Mouse (Mus musculus) neural tube, embryonic 15.5 days (tissue): ENCODE data around the gene 0610009B22Rik. TPM values are rescaled to one million over a fixed set of nuclear protein-coding genes. Genes with fewer than 3 reads are reported as not detected.

Experiments
- polyA plus RNA-seq: library from polyadenylated mRNA; unstranded; fragments of >200 nt; fragmentation: Nextera tagmentation; extraction: Ambion mirVana; gene quantifications from 2 replicates; pipeline ENCODE4 v1.2.1, GENCODE M21; 2015

0610009B22Rik gene
- polyA plus RNA-seq, 1 experiment from 2014 or later, result 111 TPM

Other genes with a start within 250 kb of the 0610009B22Rik start
- 8.1 and 10.9 TPM in 2 replicates for gene Phykpl, start 104.1 kb downstream of the 0610009B22Rik start, polyA plus RNA-seq
- gene Hnrnpab, start 82.0 kb downstream of the 0610009B22Rik start, polyA plus RNA-seq, result 241 and 285 TPM in 2 replicates
- 96.3 and 117 TPM in 2 replicates for gene Nhp2, start 69.1 kb downstream of the 0610009B22Rik start, polyA plus RNA-seq
- gene Rmnd5b, start 53.0 kb downstream of the 0610009B22Rik start, polyA plus RNA-seq, result 79.1 and 79.8 TPM in 2 replicates
- 30.0 and 31.9 TPM in 2 replicates for gene N4bp3, start 38.0 kb downstream of the 0610009B22Rik start, polyA plus RNA-seq
- gene D930048N14Rik, start 37.9 kb downstream of the 0610009B22Rik start, polyA plus RNA-seq, result 2.0 and 2.3 TPM in 2 replicates
- 14.7 and 16.0 TPM in 2 replicates for gene Sec24a, start 74.8 kb upstream of the 0610009B22Rik start, polyA plus RNA-seq
- 207 and 237 TPM in 2 replicates for gene Sar1b, start 74.8 kb upstream of the 0610009B22Rik start, polyA plus RNA-seq
- gene Jade2, start 168.8 kb upstream of the 0610009B22Rik start, polyA plus RNA-seq, result 0.69 and 1.6 TPM in 2 replicates